Mouse (Mus musculus) hindbrain, postnatal 0 days (tissue): ENCODE measurements around the gene Rtn2. TPM values are rescaled to one million over a fixed set of nuclear protein-coding genes. Genes with fewer than 3 reads are reported as not detected.
A peak's percentile ranks its signal among the peaks of the same experiment; 100 is the strongest.

Source experiments
- ATAC-seq: fragments of 200-750 bp; cut with Nextera tagmentation; 2 replicates; pipeline ENCODE4 v1.8.0; 2017; ENCODE audit warnings: mild to moderate bottlenecking, moderate TSS enrichment, moderate library complexity
- DNase-seq: peaks from one replicate; pipeline ENCODE4 v3.0.0-alpha.2; 2015; ENCODE audit warnings: low spot score
- H3K27ac ChIP-seq: fragments of 300-500 bp; sonication (generic); 2 replicates; pipeline ENCODE4 v1.5.1; 2014; ENCODE audit warnings: mild to moderate bottlenecking
- H3K27me3 ChIP-seq: fragments of 300-500 bp; sonication (generic); 2 replicates; pipeline ENCODE4 v1.6.1; 2014; ENCODE audit warnings: low read length, mixed read lengths; ENCODE audit not compliant: insufficient read depth
- H3K36me3 ChIP-seq: fragments of 300-500 bp; sonication (generic); 2 replicates; pipeline ENCODE4 v1.6.1; 2014; ENCODE audit warnings: low read length, mixed read lengths; ENCODE audit not compliant: insufficient read depth
- H3K4me1 ChIP-seq: fragments of 300-500 bp; sonication (generic); 2 replicates; pipeline ENCODE4 v1.6.1; 2014; ENCODE audit warnings: antibody characterized with exemption, low read length, mixed read lengths; ENCODE audit not compliant: insufficient read depth
- H3K4me2 ChIP-seq: fragments of 300-500 bp; sonication (generic); 2 replicates; pipeline ENCODE4 v1.6.1; 2014; ENCODE audit warnings: low read depth, mild to moderate bottlenecking, low read length, moderate library complexity, mixed read lengths
- H3K4me3 ChIP-seq: fragments of 300-500 bp; sonication (generic); 2 replicates; pipeline ENCODE4 v1.5.1; 2014; ENCODE audit warnings: low read length
- H3K9ac ChIP-seq: fragments of 300-500 bp; sonication (generic); replicated peaks from 2 replicates; pipeline ENCODE4 v1.6.1; 2014; ENCODE audit warnings: mild to moderate bottlenecking, low read length, moderate library complexity, mixed read lengths
- H3K9me3 ChIP-seq: fragments of 300-500 bp; sonication (generic); 2 replicates; pipeline ENCODE4 v1.6.1; 2016; ENCODE audit warnings: low read length, mixed read lengths
- CTCF ChIP-seq: IDR thresholded peaks from 2 replicates; pipeline ENCODE4 v1.5.1; 2016; ENCODE audit warnings: antibody characterized with exemption, control low read depth, low read depth
- WGBS: fragments of 180-500 bp; shearing (Covaris S2); extraction: QIAGEN DNeasy Blood & Tissue Kit; methylation state at CpG from one replicate; pipeline ENCODE4 v1.1.7; 2014; 5-methylcytosine and 5-hydroxymethylcytosine counted together
- polyA plus RNA-seq: library from polyadenylated mRNA; unstranded; fragments of >200 nt; fragmentation: Nextera tagmentation; extraction: Ambion mirVana; gene quantifications from 2 replicates; pipeline ENCODE4 v1.2.1, GENCODE M21; 2015
- total RNA-seq: library from RNA; depleted of rRNA; stranded (reverse); fragments of >200 nt; gene quantifications from 2 replicates; pipeline ENCODE4 v1.2.3, GENCODE M21; 2014

The Rtn2 gene
- total and polyA plus RNA-seq, 2 experiments from 2014 or later: 101 to 151 TPM

GRCm38 (mm10) chr7:19307739-19308453, 25.5 kb downstream of the Rtn2 start:
- H3K4me3 ChIP-seq: peak overlapping the region; percentile 64
- H3K4me1 ChIP-seq: no peaks in the 10 kb centered on the region
- no peak for TF ChIP-seq CTCF
- H3K9me3 ChIP-seq: no peaks in the 10 kb centered on the region
- WGBS: 3% methylated on average over 18 of the region's 18 CpGs
- no peaks in the 10 kb centered on the region for H3K36me3 ChIP-seq
- H3K9ac ChIP-seq: peak overlapping the region; percentile 45; the same call in 1 of the 2 replicates
- peaks cover 24% of the 10 kb centered on the region for H3K27me3 ChIP-seq
- peak overlapping the region; percentile 99 for H3K4me2 ChIP-seq
- DNase-seq (peak; percentile 81), ATAC-seq (peak; percentile 63)
- H3K27ac ChIP-seq: peak overlapping the region; percentile 58; the same call in 1 of the 2 replicates

- peak overlapping the region; percentile 45 for H3K9ac ChIP-seq
- H3K9me3 ChIP-seq: no peaks in the 10 kb centered on the region
- H3K27ac ChIP-seq: peak overlapping the region; percentile 58; the same call in 1 of the 2 replicates
- no peaks in the 10 kb centered on the region for H3K36me3 ChIP-seq
- DNase-seq (peak; percentile 98), ATAC-seq (peak; percentile 88)
- peaks cover 20% of the 10 kb centered on the region for H3K27me3 ChIP-seq
- peak overlapping the region; percentile 99 for H3K4me2 ChIP-seq
- H3K4me1 ChIP-seq: no peaks in the 10 kb centered on the region
- peak overlapping the region; percentile 64 for H3K4me3 ChIP-seq
- under 1% methylated on average over 55 of the region's 58 CpGs for WGBS
- peak; percentile 32 for TF ChIP-seq CTCF
Measured at GRCm38 (mm10) chr7:19308454-19309277, 26.2 kb downstream of the Rtn2 start.

GRCm38 (mm10) chr7:19309278-19309883, 27.0 kb downstream of the Rtn2 start:
- Histone ChIP-seq H3K9me3 (no peaks in the 10 kb centered on the region), H3K4me1 (no peaks in the 10 kb centered on the region), H3K4me3 (peak overlapping the region; percentile 64), H3K27ac (no peak overlapping the region; the same call in 1 of the 2 replicates), H3K4me2 (peak overlapping the region; percentile 99), H3K36me3 (no peaks in the 10 kb centered on the region), H3K27me3 (peaks cover 20% of the 10 kb centered on the region), H3K9ac (peak overlapping the region; percentile 31; the same call in 1 of the 2 replicates)
- WGBS: under 1% methylated on average over 48 of the region's 48 CpGs
- TF ChIP-seq CTCF: no peak
- DNase-seq (no peak), ATAC-seq (no peak)

GRCm38 (mm10) chr7:19309884-19310641, 27.6 kb downstream of the Rtn2 start, which contains the start of gene Fosb:
TSS of gene Fosb (minus strand) at chr7:19310051.
- Histone ChIP-seq H3K4me3 (peak within 1 kb of the TSS; percentile 64), H3K9ac (peak within 1 kb of the TSS; percentile 46), H3K4me2 (peak within 1 kb of the TSS; percentile 99), H3K4me1 (no peaks in the 10 kb centered on the region), H3K36me3 (no peaks in the 10 kb centered on the region), H3K27ac (no peak within 1 kb of the TSS; the same call in 1 of the 2 replicates), H3K9me3 (no peaks in the 10 kb centered on the region), H3K27me3 (peaks cover 20% of the 10 kb centered on the region)
- under 1% methylated on average over 49 of the region's 49 CpGs for WGBS
- DNase-seq: peak; percentile 98
- ATAC-seq: peak; percentile 90
- peak; percentile 58 for TF ChIP-seq CTCF

- Histone ChIP-seq H3K27ac (no peak overlapping the region), H3K4me2 (no peak overlapping the region), H3K9ac (no peak overlapping the region), H3K4me1 (no peaks in the 10 kb centered on the region), H3K27me3 (peaks cover 2% of the 10 kb centered on the region; the same call in 1 of the 2 replicates), H3K9me3 (no peaks in the 10 kb centered on the region), H3K36me3 (no peaks in the 10 kb centered on the region), H3K4me3 (no peak overlapping the region)
- DNase-seq (no peak), ATAC-seq (no peak)
- 45% methylated on average over 4 of the region's 4 CpGs for WGBS
- TF ChIP-seq CTCF: no peak
Measured at GRCm38 (mm10) chr7:19311991-19312390, 29.6 kb downstream of the Rtn2 start.

- no peak for ATAC-seq
- Histone ChIP-seq H3K4me1 (no peaks in the 10 kb centered on the region), H3K9ac (no peak overlapping the region), H3K36me3 (no peaks in the 10 kb centered on the region), H3K9me3 (no peaks in the 10 kb centered on the region), H3K4me3 (no peak overlapping the region), H3K27me3 (no peaks in the 10 kb centered on the region), H3K4me2 (no peak overlapping the region), H3K27ac (no peak overlapping the region)
- DNase-seq: no peak
- TF ChIP-seq CTCF: no peak
- 48% methylated on average over 5 of the region's 5 CpGs for WGBS
Measured at GRCm38 (mm10) chr7:19314033-19314432, 31.6 kb downstream of the Rtn2 start.
